Mouse (Mus musculus) liver, embryonic 11.5 days (tissue): ENCODE measurements around the gene Mrpl20. TPM values are rescaled to one million over a fixed set of nuclear protein-coding genes. Genes with fewer than 3 reads are reported as not detected.

ENCODE experiments used
- microRNA-seq: library from miRNA; unstranded; fragments of <30 nt; microRNA quantifications from one replicate; pipeline ENCODE4, GENCODE M21; 2017; ENCODE audit warnings: borderline number of aligned reads
- polyA plus RNA-seq: library from polyadenylated mRNA; unstranded; fragments of >200 nt; fragmentation: Nextera tagmentation; extraction: Ambion mirVana; gene quantifications from 2 replicates; pipeline ENCODE4 v1.2.1, GENCODE M21; 2014

Mrpl20 gene
- polyA plus RNA-seq, 1 experiment from 2014 or later, result 326 TPM

Small RNA genes lying within 50 kb of the gene (microRNA-seq; reads per million reads assigned to microRNA genes)
- gene Gm27743, result not detected

Other genes starting within 250 kb of the Mrpl20 start
- 117 and 128 TPM in 2 replicates for gene Nadk, start 240.5 kb upstream of the Mrpl20 start, polyA plus RNA-seq
- 13.4 and 14.5 TPM in 2 replicates for gene Slc35e2, start 201.5 kb upstream of the Mrpl20 start, polyA plus RNA-seq
- 57.9 and 64.9 TPM in 2 replicates for gene Cdk11b, start 178.0 kb upstream of the Mrpl20 start, polyA plus RNA-seq
- gene Gm10563, start 157.5 kb upstream of the Mrpl20 start, polyA plus RNA-seq, result not detected in 2 replicates
- gene Mmp23, start 149.5 kb upstream of the Mrpl20 start, polyA plus RNA-seq, result 13.6 and 13.7 TPM in 2 replicates
- 10.4 and 12.2 TPM in 2 replicates for gene Mib2, start 133.7 kb upstream of the Mrpl20 start, polyA plus RNA-seq
- gene Fndc10, start 108.5 kb upstream of the Mrpl20 start, polyA plus RNA-seq, result 0.86 and 1.4 TPM in 2 replicates
- 122 and 125 TPM in 2 replicates for gene Ssu72, start 98.1 kb upstream of the Mrpl20 start, polyA plus RNA-seq
- gene Tmem240, start 68.1 kb upstream of the Mrpl20 start, polyA plus RNA-seq, result 0.69 and 0.70 TPM in 2 replicates
- gene Atad3a, start 41.8 kb upstream of the Mrpl20 start, polyA plus RNA-seq, result 156 and 161 TPM in 2 replicates
- gene Vwa1, start 28.2 kb upstream of the Mrpl20 start, polyA plus RNA-seq, result 1.2 and 1.3 TPM in 2 replicates
- 0.25 and 0.39 TPM in 2 replicates for gene Tmem88b, start 17.0 kb upstream of the Mrpl20 start, polyA plus RNA-seq
- gene Ankrd65, start 12.4 kb upstream of the Mrpl20 start, polyA plus RNA-seq, result not detected in 2 replicates
- 132 and 140 TPM in 2 replicates for gene Ccnl2, start 9.6 kb downstream of the Mrpl20 start, polyA plus RNA-seq
- gene Aurkaip1, start 28.4 kb downstream of the Mrpl20 start, polyA plus RNA-seq, result 199 and 212 TPM in 2 replicates
- gene Mxra8, start 36.8 kb downstream of the Mrpl20 start, polyA plus RNA-seq, result 14.9 and 16.6 TPM in 2 replicates
- gene Dvl1, start 44.5 kb downstream of the Mrpl20 start, polyA plus RNA-seq, result 7.0 and 11.0 TPM in 2 replicates
- gene Tas1r3, start 60.5 kb downstream of the Mrpl20 start, polyA plus RNA-seq, result 0.22 and 0.26 TPM in 2 replicates
- 16.4 and 16.9 TPM in 2 replicates for gene Cptp, start 66.6 kb downstream of the Mrpl20 start, polyA plus RNA-seq
- 79.3 and 86.8 TPM in 2 replicates for gene Ints11, start 66.7 kb downstream of the Mrpl20 start, polyA plus RNA-seq
- gene Pusl1, start 88.9 kb downstream of the Mrpl20 start, polyA plus RNA-seq, result 48.5 and 49.1 TPM in 2 replicates
- 16.1 and 17.9 TPM in 2 replicates for gene Acap3, start 88.9 kb downstream of the Mrpl20 start, polyA plus RNA-seq
- gene Ube2j2, start 141.0 kb downstream of the Mrpl20 start, polyA plus RNA-seq, result 123 TPM in 2 replicates
- gene C1qtnf12, start 159.4 kb downstream of the Mrpl20 start, polyA plus RNA-seq, result 56.9 and 59.0 TPM in 2 replicates
- gene B3galt6, start 189.8 kb downstream of the Mrpl20 start, polyA plus RNA-seq, result 12.1 and 13.0 TPM in 2 replicates
- 130 TPM in 2 replicates for gene Sdf4, start 190.0 kb downstream of the Mrpl20 start, polyA plus RNA-seq
- gene Tnfrsf4, start 211.0 kb downstream of the Mrpl20 start, polyA plus RNA-seq, result 0.85 TPM in 1 of 2 replicates, not detected in the other
- 0.92 and 1.0 TPM in 2 replicates for gene Tnfrsf18, start 223.3 kb downstream of the Mrpl20 start, polyA plus RNA-seq